Mouse (Mus musculus) monocyte, adult 2 months (primary cell): Measurements from ENCODE around the gene Agtpbp1.
"Not testable (repeated sequence)": the region's sequence is repeated elsewhere in the genome, so short reads cannot be mapped to it uniquely, and the experiment has no call there.

Source experiments
- DNase-seq, 2 experiments: peaks; one replicate each; pipeline ENCODE4 v3.0.0; 2022; ENCODE audit warnings: low spot score in 2 of 2, low read depth in 1 of 2

Gene Agtpbp1

DNA sequence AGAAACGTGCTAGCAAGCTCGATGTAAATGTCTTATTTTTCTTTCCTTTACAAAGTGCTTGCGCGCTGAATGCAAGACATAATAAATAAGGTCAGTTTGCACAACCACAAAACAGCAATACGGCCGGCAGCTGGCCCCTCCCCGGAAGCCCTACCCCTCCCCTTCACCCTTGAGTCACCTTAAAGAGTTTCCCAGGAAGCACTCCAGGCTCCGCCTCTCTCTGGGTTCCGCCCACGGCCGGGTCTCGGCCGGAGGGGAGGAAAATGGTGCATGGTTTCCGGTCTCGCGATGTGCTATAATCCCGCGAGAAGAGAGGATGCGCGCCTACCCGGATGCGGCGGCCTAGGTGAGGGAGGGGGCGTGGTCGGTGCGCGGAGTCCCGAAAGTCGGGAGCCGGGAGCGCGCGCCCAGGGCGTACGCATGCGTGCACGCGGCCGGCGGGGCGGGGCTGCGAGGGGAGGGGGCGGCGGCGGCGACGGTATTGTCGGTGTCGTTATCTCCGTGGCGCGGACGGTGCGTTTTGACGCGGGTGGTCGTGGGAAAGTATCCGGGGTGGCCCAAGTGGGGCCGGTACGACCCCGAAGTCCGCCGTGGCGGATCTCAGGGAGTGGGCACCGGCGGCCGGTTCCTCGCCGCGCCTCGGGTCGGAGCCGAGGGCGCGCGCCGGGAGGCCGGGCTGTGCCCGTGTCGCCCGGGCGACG lies at the start of gene Agtpbp1, which contains the start of gene Naa35:
Gene Agtpbp1, minus strand, starts transcription at position 281 of the 701 bp plus-strand sequence.
Gene Naa35, plus strand, starts transcription at position 313 of the 701 bp plus-strand sequence.
- peak; percentile 96 to 99 for DNase-seq

DNA sequence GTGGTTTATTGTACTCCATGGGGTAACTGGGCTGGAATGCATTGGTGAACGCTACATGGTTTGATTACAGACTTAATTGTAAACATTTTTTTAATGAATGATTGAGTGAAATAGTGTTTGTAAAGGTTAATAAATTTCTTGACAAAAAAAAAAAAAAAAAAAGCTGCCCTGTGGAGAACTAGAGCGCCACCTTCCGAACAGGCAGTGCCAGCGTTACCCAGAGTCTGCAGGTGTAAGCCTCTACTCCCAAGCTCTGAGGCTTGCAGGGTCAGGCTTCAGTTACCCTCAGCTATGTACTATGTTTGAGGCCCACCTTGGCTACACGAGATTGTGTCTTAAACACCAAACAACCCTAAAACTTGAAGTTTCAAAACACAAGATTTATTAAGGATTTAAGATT lies 49.6 kb upstream of the Agtpbp1 start:
- no peak for DNase-seq

DNA sequence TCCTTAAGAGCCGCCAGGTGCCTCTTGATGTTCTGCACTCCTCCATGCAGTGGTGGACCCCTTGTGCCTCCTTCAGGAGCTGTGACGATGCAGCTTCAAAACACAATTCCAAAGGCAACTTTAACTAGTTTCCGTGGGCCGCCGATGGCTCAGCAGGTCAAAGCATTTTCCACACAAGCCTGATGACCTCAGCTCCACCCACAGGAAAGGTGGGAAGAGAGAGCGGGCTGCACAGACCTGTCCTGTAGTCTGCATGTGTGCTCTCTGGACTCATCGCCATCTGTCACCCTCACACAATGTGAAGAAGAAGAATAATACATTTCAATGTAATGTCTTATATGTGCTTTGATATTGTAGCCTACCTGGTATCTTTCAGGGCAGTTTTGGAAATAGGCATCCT lies 41.7 kb upstream of the Agtpbp1 start:
- DNase-seq: no peak

DNA sequence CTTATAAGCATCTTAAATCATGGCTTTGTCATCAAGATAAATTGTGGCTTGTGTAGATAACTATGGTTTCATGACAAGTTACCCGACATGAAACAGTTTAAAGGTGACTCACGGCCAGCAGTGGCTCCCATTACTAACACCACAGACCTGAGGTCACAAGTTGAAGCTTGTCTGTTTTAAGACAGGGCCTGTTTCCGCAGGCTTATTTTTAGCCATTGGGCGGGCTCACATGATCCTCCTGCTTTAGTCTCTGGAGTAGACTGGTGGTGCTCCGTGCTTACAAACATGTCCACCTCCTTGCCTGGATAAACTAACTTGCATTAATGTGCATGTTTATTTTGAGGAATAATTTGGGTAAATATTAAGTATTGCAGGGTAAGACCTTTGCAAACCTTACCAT lies 39.9 kb upstream of the Agtpbp1 start:
- no peak for DNase-seq

DNA sequence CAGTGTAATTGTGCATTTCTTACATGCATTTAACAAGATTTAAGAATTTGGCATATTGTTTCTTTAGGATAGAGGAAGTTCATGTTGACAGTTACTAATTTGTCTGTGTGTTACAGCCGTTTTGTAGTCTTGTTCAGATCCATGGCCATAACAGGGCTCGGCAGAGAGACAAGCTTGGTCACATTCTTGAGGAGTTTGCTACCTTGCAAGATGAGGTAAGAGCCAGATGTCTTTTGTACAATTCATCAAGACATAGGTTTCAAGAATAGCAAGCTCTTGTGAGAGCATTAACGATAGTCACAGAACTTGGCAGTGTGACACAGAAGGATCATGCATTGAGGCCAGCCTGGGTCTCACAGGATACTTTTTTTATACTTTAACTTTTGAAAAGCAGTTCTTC lies 39.4 kb upstream of the Agtpbp1 start:
- no peak for DNase-seq

DNA sequence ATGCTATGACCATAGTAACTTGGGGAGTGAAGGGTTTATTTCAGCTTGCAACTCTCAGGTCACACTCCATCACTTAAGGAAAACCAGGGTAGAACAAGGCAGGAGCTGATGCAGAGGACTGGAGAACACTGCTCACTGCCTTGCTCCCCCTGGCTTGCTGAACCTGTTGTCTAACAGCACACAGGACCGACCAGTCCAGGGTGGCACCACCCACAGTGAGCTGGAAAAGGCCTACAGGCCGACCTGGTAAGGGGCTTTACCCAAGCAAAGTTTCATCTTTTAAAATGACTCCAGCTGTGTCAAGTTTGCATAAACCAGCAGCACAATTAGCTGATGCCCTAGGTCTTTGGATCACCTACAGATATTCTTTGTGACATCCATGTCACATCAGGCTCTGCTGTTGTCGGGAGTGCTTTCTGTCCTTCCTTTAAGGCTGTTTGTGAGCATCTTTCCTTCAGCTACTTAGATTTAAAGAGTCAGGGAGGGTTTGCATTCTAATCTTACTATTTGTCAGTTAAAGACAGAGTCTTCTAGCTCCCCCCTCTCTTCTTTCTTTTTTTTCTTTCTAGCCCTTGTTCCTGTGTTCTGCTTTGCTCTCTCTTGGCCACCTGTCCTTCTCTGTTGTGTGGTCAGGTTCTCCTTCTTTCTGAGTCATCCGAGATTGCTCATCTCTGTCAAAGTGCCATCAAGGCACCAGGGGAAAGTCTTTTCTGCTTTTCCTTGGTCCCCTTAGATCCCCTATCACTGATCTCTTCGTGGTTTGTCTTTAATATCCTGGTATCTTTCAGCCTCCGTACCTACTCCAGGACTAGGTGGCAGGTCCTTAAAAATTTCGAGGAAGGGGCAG lies 36.8 kb upstream of the Agtpbp1 start:
- no peak for DNase-seq

DNA sequence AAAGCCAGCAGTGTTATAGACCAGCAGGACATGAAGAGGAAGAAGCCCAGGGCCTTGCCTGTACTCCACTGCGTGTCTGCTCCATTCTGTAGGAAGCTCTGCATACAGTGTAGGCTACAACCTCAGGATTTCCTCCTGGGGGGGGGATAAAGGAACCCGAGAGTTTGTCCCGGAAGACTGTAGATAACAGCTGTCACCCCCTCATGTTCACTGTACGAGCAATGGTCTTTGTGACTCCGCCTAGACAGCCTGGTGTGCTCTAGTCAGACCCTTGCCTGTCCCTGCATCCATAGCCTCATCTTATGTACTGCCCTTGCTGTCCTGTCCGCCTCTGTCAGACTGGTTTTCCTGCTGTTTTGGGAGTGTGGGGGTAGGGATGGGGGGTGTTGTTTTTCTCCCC lies 33.4 kb upstream of the Agtpbp1 start:
- no peak for DNase-seq

DNA sequence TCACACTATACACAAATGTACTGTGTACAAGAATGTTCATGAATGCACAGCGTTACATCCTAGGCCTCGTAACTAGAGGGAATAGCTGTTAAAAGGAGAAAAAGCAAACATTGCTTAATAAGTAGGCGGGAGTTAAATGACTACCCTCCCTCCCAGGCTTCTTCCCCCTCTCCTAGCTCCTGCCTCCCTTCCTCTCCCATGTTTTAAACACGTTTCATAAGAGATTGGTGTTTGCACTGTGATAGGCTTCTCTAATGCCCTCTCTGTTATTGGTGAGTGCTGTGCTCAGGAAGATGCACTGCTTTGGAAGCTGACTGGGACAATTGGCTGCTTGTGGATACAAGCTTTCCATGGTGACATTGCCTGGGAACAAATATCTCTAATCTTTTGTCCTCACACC lies 30.5 kb upstream of the Agtpbp1 start:
- no peak for DNase-seq

DNA sequence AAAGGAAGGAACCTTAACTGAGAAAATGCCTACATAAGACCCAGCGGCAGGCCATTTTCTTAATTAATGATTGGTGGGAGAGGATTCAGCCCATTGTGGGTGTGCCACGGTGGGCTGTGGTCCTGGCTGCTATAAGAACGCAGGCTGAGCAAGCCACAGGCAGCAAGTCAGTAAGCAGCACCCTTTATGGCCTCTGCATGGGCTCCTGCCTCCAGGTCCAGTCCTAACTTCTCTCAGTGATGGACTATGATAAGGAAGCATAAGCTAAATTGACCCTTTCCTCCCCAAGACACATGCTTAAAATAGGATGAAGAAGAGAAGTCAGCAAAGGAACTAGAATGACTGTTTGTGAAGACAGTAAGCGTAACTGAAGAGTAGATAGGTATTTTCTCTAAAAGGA lies 30.1 kb upstream of the Agtpbp1 start:
- DNase-seq: no peak

DNA sequence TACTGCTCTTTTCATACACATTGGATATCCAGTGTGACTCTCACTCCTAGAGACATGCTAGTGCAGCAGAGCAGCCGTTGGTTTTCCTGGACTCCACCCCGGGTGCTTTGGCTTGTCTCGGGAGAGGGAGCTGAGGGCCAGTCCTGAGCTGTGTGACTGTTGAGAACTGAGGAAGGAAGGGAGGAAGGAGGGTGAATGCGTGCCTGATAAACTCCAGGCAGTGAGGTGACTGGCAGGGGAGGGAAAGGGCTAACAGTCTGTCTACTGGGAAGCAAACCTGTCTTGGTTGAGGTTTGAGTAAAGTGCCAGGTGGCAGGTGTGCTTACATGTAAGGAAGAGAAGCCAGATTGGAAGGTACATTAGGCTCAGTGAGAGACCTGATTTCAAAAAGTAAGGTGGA lies 28.8 kb upstream of the Agtpbp1 start:
- DNase-seq: no peak

DNA sequence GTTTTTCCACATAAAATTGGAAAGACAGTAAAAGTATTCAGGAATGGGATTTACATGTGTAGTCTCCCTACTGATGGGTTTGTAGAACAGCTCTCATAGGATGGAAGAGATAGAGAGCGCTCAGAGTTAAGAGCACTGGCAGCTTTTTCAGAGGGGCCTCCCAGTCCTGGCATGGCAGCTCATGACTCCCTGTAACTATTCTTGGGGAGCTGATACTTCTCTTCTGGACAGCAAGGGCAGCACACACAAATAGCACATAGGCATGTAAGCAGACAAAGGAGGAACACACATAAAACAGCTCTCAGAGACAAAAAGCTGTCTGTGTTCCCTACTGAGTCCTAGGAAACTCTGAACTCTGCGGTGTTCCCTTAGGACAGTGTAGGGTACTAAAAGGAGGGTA lies 25.4 kb upstream of the Agtpbp1 start:
- no peak for DNase-seq

DNA sequence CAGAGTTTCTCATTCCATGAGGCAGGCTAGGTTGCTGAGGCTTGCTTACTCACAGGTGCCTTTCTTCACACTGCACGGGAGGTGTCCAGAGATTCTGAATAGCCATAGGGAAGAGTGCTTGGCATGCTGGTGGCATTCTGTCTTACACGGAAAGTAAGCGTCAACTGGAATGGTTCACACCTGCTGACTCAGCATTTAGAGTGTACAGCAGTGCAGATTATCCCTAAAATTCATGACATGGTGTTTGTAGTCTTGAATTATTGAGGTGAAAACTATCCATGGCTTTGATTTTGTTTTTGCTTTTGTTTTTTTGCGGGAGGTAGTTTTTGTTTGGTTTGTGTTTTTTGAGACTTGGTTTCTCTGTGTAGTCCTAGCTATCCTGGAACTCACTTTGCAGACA lies 24.9 kb upstream of the Agtpbp1 start:
- no peak for DNase-seq

DNA sequence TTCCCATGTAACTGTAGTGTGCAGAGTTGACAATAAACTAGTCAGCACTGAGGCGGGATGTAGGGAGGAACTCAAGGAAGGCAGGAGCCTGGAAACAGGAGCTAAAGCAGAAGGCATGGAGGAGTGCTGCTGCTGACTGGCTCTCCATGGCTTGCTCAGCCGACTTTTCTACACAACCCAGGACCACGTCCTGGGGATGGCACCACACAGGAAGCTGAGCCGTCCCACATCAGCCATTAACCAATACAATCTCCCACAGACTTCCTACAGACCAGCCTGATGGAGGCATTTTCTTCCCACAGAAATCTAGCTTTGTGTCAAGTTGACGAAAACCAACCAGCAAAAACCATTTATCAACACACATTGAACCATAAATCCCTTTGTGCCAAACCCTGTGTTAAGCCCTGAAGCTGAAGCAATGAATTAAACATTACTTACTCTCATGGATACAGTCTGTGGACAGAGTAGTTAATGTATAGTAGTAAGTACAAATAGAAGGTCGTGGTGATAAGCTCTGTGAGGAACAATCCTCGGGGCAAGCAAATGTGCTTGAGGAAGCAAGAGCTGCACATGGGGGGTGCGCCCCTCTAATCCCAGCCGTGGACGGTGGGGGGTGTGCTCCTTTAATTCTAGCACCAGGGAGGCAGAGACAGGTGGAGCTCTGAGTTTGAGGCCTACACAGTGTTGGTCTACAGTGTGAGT lies 20.3 kb upstream of the Agtpbp1 start:
- no peak for DNase-seq

DNA sequence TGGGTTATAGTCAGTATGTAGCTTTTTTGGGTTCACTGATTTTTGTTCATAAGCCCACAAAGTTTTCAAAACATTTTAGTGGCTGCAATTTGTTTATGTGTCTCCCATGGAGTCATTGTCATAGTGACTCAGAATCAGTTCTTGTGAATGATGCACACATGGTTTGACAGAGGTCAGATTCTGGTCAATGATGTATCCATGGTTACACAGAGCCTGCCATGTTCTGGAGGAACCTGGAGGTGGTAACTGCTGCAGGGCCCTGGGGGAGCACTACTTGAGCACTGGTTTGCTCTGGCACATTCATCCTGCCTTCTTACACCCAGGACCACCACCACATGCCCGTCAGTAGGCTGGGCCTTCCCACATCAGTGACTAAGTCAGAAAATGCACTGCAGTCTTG lies 19.5 kb upstream of the Agtpbp1 start:
- DNase-seq: no peak

DNA sequence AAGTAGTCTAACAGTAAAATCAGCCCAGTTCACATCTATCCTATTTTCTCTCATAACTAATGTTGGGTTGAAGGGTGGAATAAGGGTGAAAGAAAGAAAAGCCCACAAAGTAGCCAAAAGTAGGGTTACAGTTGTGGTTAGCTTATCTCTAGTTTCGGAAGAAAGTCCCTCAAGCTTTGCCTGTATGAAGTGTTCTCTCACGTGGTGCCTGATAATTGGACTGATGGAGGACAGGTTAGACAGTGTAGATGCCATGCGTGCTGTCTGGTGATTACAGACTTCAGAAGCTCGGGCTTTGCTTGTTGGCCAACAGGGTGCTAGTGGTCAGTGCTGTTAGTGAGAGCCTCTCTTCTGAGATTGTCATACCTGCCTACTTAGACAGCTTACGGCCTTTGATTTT lies 18.1 kb upstream of the Agtpbp1 start:
- no peak for DNase-seq

DNA sequence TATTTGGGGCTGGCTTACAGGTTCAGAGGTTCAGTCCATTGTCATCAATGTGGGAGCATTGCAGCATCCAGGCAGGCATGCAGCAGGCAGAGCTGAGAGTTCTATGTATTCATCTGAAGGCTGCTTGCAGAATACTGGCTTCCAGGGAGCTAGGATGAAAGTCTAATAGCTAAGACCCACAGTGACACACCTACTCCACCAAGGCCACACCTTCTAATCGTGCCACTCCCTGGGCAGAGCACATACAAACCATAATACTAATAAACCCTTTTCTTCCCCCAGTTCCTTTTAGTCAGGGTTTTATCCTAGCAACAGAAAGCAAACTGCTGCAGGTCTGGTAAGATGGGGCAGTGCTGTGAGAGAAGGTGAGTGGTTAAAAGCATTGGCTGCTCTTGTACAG lies 7.6 kb upstream of the Agtpbp1 start:
- no peak for DNase-seq

DNA sequence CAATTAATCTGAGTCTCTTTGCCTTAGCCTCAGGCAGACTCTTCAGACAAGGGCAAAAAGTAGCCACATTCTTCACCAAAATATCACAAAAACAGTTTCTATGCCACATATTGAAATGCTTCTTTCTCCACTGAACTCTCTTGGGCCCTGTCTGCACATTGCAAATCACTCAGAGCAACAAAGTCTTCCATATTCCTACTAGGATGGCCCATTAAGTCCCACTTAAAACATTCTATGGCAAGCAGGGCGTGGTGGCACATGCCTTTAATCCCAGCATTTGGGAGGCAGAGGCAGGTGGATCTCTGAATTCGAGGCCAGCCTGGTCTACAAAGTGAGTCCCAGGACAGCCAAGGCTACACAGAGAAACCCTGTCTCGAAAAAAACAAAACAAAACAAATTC lies 7.0 kb upstream of the Agtpbp1 start:
- DNase-seq: not testable (repeated sequence)

DNA sequence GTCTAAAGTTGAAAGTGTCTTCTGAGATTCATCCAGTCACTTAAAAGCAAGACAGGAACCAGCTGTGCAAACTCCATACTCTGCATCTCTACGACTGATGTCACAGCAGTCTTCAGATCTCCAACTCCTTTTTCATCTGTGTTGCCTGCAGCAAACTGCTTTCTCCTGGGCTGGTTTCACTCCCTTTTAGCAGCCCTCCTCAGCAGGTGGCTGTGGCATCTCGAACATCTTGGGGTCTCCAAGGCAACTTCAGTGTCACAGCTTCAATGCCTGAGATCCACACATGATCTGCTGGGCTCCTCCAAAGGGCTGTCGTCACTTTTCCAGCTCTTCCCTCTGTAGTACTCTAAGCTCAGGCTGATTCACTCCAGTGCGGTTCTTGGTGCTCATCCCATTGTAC lies 5.7 kb upstream of the Agtpbp1 start:
- no peak for DNase-seq

DNA sequence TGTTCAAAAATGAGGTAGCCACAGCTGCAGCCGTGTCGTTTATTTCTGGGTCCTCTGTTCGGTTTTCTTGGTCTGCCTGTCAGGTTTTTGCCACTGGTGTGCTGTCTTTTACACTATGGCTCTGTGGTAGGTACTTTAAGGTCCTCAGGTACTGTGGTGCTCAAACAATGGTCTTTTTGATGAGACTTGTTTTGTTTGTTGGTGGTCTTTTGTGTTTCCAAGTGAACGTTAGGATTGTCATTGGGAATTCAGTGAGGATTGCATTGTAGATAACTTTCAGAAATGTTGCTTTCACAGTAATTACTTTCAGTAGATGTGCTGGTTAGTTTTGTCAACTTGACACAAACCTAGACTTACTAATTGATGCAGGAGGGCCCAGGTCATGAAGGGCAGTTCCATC lies 4.6 kb upstream of the Agtpbp1 start:
- no peak for DNase-seq

DNA sequence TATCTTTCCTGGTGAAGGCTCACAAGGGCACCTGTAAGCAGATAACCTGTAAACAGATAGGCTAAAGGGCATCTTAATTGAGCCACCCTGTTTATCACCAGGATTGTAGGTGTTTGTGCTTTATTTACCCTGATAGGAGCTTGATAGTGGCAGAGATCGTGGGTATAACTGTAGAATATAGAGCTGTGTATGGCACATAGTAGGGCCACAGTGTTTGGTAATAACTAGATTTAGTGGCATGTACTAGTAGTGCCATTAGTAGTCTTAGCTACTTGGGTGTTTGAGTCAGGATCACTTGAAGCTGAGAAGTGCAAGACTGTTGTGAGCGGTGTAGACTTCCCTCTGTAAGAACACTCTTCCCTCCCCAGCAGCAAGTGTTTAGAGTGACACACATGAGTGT lies 2.2 kb upstream of the Agtpbp1 start:
- DNase-seq: no peak

DNA sequence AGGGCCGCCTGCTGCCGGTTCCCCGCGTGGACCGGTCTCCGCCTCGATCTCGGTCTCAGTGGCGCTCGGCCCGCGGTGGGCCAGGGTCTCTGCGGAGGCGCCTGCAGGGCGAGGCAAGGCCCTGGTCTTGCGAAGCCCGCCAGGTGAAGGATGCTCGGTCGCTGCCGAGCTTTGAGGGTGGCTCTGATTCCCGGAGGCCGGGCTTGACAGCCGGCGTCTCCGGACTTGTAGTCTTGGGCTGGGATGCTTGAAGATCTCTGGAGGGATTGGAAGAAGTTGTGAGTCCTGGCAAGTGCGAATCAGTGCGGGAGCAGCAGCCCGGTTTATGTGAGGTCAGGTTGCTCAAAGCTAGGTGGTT lies 600 bp upstream of the Agtpbp1 start:
- DNase-seq: peak in 1 of 2 experiments; percentile 3

DNA sequence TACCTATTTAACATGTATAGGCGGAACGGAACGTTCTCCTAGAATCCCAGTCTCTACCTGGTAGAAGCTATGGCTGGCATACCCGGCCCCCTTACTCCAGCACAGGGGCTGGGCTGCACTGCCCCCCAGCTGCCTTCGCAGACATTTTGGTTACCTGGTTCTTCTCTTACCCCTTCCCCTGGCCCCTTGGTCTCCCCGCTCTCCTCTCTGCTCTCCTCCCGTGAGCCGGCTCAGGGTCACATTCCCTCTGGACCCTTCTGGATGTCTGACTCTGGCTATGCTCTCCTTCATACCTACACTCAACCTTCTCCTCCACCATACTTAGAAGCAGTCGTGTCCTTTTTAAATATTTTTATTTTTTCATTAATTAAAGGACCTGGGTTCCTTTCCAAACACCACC lies 546 bp downstream of the Agtpbp1 start:
- DNase-seq: peak in 1 of 2 experiments; percentile 1
